Mouse (Mus musculus) embryonic fibroblast, embryonic 13.5 days (primary cell): Measurements from ENCODE around the gene Rassf7. TPM values are rescaled to one million over a fixed set of nuclear protein-coding genes. Genes with fewer than 3 reads are reported as not detected.

Experiments used
- H3K27ac ChIP-seq: 2 replicates; pipeline ENCODE4 v1.5.1; 2012; ENCODE audit warnings: low read length, control low read depth, inconsistent platforms; ENCODE audit not compliant: insufficient read depth
- H3K4me1 ChIP-seq: 2 replicates; pipeline ENCODE4 v1.6.1; 2011; ENCODE audit warnings: low read length; ENCODE audit not compliant: control insufficient read depth, insufficient read depth
- H3K4me3 ChIP-seq: 2 replicates; pipeline ENCODE4 v1.5.1; 2011; ENCODE audit warnings: mild to moderate bottlenecking, control low read depth, low read length; ENCODE audit not compliant: insufficient read depth
- CTCF ChIP-seq: IDR thresholded peaks from 2 replicates; pipeline ENCODE4 v1.5.1; 2011; ENCODE audit warnings: mild to moderate bottlenecking, control low read depth, low read length, moderate library complexity, borderline replicate concordance; ENCODE audit not compliant: insufficient read depth
- POLR2A ChIP-seq: IDR thresholded peaks from 2 replicates; pipeline ENCODE4 v1.6.1; 2011; ENCODE audit warnings: low read depth, mild to moderate bottlenecking, control low read depth, low read length, moderate library complexity
- polyA plus RNA-seq: library from polyadenylated mRNA; stranded (reverse); fragments of >200 nt; gene quantifications from 2 replicates; pipeline ENCODE4 v1.2.4, GENCODE M21; 2011; ENCODE audit warnings: low read depth; ENCODE audit not compliant: missing spikeins, insufficient read length

The Rassf7 gene
- polyA plus RNA-seq, 1 experiment: 5.8 TPM

GRCm38 (mm10) chr7:141188194-141188593 is 27.5 kb upstream of the Rassf7 start:
- no peak for TF ChIP-seq CTCF
- TF ChIP-seq POLR2A: no peak
- no peak overlapping the region for H3K27ac ChIP-seq

GRCm38 (mm10) chr7:141188733-141189132 is 26.9 kb upstream of the Rassf7 start:
- no peak overlapping the region for H3K4me3 ChIP-seq
- H3K27ac ChIP-seq: no peak overlapping the region
- H3K4me1 ChIP-seq: no peaks in the 10 kb centered on the region
- TF ChIP-seq CTCF (no peak), POLR2A (no peak; the same call in 1 of the 2 replicates)

More at GRCm38 (mm10) chr7:141188194-141188593, 27.5 kb upstream of the Rassf7 start:
- Histone ChIP-seq H3K4me1 (no peaks in the 10 kb centered on the region), H3K4me3 (no peak overlapping the region)

- 0 out of 2 replicates have a peak, but pooled peaks cover 2% of the 10 kb centered on the region for H3K4me1 ChIP-seq
- no peak for TF ChIP-seq CTCF
- TF ChIP-seq POLR2A: no peak
- no peak overlapping the region for H3K4me3 ChIP-seq
- no peak overlapping the region for H3K27ac ChIP-seq
These were observed 25.4 kb upstream of the Rassf7 start for GRCm38 (mm10) chr7:141190220-141190619.

- Histone ChIP-seq H3K4me1 (0 out of 2 replicates have a peak, but pooled peaks cover 2% of the 10 kb centered on the region), H3K4me3 (no peak overlapping the region), H3K27ac (no peak overlapping the region)
- TF ChIP-seq CTCF (no peak), POLR2A (no peak)
These were observed 24.6 kb upstream of the Rassf7 start for GRCm38 (mm10) chr7:141191036-141191435.

GRCm38 (mm10) chr7:141191796-141192685 is 23.6 kb upstream of the Rassf7 start:
- H3K27ac ChIP-seq: no peak overlapping the region
- no peak for TF ChIP-seq CTCF
- H3K4me3 ChIP-seq: no peak overlapping the region
- H3K4me1 ChIP-seq: 0 out of 2 replicates have a peak, but pooled peaks cover 2% of the 10 kb centered on the region

GRCm38 (mm10) chr7:141192776-141193347 is 22.8 kb upstream of the Rassf7 start:
- H3K4me3 ChIP-seq: peak overlapping the region; percentile 77
- 0 out of 2 replicates have a peak, but pooled peaks cover 2% of the 10 kb centered on the region for H3K4me1 ChIP-seq
- 0 out of 2 replicates have a peak, but pooled peaks have one; percentile 14 for TF ChIP-seq POLR2A
- no peak for TF ChIP-seq CTCF
- 0 out of 2 replicates have a peak overlapping the region, but pooled peaks have one; percentile 33 for H3K27ac ChIP-seq

GRCm38 (mm10) chr7:141193348-141193856 is 22.3 kb upstream of the Rassf7 start:
- TF ChIP-seq CTCF: no peak
- TF ChIP-seq POLR2A: no peak
- Histone ChIP-seq H3K4me1 (0 out of 2 replicates have a peak, but pooled peaks cover 2% of the 10 kb centered on the region), H3K27ac (peak overlapping the region; percentile 33; the same call in 1 of the 2 replicates), H3K4me3 (peak overlapping the region; percentile 77)

GRCm38 (mm10) chr7:141193948-141194347 is 21.7 kb upstream of the Rassf7 start, which contains the start of the genes Hras and Lrrc56:
Gene Hras, minus strand, starts transcription at chr7:141194005.
Gene Lrrc56, plus strand, starts transcription at chr7:141194157.
- Histone ChIP-seq H3K4me3 (peak within 1 kb of the TSS; percentile 77), H3K27ac (peak within 1 kb of the TSS; percentile 33), H3K4me1 (0 out of 2 replicates have a peak, but pooled peaks cover 2% of the 10 kb centered on the region)
- TF ChIP-seq POLR2A: peak; percentile 95
- no peak for TF ChIP-seq CTCF

GRCm38 (mm10) chr7:141194409-141194808 is 21.3 kb upstream of the Rassf7 start:
- Histone ChIP-seq H3K4me1 (0 out of 2 replicates have a peak, but pooled peaks cover 2% of the 10 kb centered on the region), H3K27ac (peak overlapping the region; percentile 28; the same call in 1 of the 2 replicates), H3K4me3 (peak overlapping the region; percentile 77)
- TF ChIP-seq CTCF: no peak

- peak overlapping the region; percentile 28; the same call in 1 of the 2 replicates for H3K27ac ChIP-seq
- 0 out of 2 replicates have a peak, but pooled peaks cover 2% of the 10 kb centered on the region for H3K4me1 ChIP-seq
- peak overlapping the region; percentile 77 for H3K4me3 ChIP-seq
- TF ChIP-seq CTCF (no peak), POLR2A (peak; percentile 48)
These were observed 20.8 kb upstream of the Rassf7 start for GRCm38 (mm10) chr7:141194830-141195229.
